18 mouse cellular contexts compared by ENCODE assay signal in the genomic region with DNA sequence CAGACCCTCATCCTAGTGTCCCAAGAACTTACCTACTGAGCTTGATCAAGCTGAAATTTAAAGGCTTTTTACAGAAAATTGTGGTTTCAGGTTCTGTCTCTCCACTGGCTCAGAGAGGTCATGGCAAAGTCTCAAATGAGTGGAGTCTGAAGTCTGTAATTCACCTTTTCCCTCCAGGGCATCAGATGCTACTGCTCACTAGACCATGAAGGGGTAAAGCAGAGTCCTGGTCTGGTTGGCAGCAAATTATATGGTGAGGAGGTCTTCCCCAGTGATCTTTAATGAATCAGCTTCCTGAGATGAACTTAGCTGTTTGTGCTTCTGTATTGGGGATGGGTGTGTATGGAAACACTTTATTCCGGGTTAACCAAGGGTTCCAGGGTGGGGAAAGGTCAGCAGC.
"Had no signal": no experiment of that assay in that cellular context is flagged by ENCODE, and none has a peak within 500 bp of the region (broad histone marks: within the 10 kb centered on the region; RNA-seq: fewer than 3 reads in every experiment).

No protein-coding gene starts in this region.

- H3K4me1 ChIP-seq: midbrain, embryonic 10.5 days; midbrain, embryonic 12.5 days; neural tube, embryonic 13.5 days; neural tube, embryonic 15.5 days had no signal

- H3K27me3 ChIP-seq: midbrain, embryonic 12.5 days; neural tube, embryonic 13.5 days; neural tube, embryonic 15.5 days had no signal

- ATAC-seq: midbrain, embryonic 16.5 days had no signal

- H3K9ac ChIP-seq: lung, embryonic 14.5 days; midbrain, embryonic 12.5 days; neural tube, embryonic 13.5 days; neural tube, embryonic 15.5 days had no signal

- H3K27ac ChIP-seq: midbrain, embryonic 10.5 days; midbrain, embryonic 12.5 days; neural tube, embryonic 13.5 days; neural tube, embryonic 15.5 days had no signal

- H3K36me3 ChIP-seq: midbrain, embryonic 10.5 days; midbrain, embryonic 12.5 days; neural tube, embryonic 13.5 days; neural tube, embryonic 15.5 days had no signal

- H3K4me2 ChIP-seq: lung, embryonic 14.5 days; midbrain, embryonic 12.5 days; neural tube, embryonic 13.5 days; neural tube, embryonic 15.5 days had no signal

- H3K9me3 ChIP-seq: midbrain, embryonic 10.5 days; midbrain, embryonic 12.5 days; neural tube, embryonic 13.5 days; neural tube, embryonic 15.5 days had no signal

- DNase-seq: lung, embryonic 14.5 days; lung, postnatal 10 days; lung, postnatal 4 days; midbrain, embryonic 14.5 days; retina, postnatal 1 day; right cerebral cortex, adult 18-20 months; right cerebral cortex, postnatal 25 days; right cerebral cortex, postnatal 4 days; spleen, adult 18-20 months; thymus, adult 18-20 months; thymus, postnatal 14 days; thymus, postnatal 36 days had no signal

- H3K4me3 ChIP-seq: midbrain, embryonic 10.5 days; midbrain, embryonic 12.5 days; myocyte; neural tube, embryonic 13.5 days; neural tube, embryonic 15.5 days had no signal
